Mouse (Mus musculus) heart, adult 18-20 months (tissue): Measurements from ENCODE around the gene C330021F23Rik. TPM values are rescaled to one million over a fixed set of nuclear protein-coding genes. Genes with fewer than 3 reads are reported as not detected.
"Not testable (repeated sequence)": the region's sequence is repeated elsewhere in the genome, so short reads cannot be mapped to it uniquely, and the experiment has no call there.

Experiments used
- DNase-seq, 2 experiments: peaks; one replicate each; pipeline ENCODE4 v3.0.0; 2021 to 2022; ENCODE audit warnings: mixed read lengths in 1 of 2
- long read RNA-seq, 2 experiments: library from polyadenylated mRNA; stranded (forward); transcript quantifications; one replicate each; pipeline ENCODE4 v2.0.0; 2021
- total RNA-seq, 2 experiments: library from RNA; stranded (reverse); gene quantifications; 2 replicates each; pipeline ENCODE4 v1.2.3; 2021

The C330021F23Rik gene
- under 1 TPM; 0.22 to 0.49 TPM for total RNA-seq
- long read RNA-seq, experiment 1: 0 reads
- long read RNA-seq, experiment 2: 0 reads

DNA sequence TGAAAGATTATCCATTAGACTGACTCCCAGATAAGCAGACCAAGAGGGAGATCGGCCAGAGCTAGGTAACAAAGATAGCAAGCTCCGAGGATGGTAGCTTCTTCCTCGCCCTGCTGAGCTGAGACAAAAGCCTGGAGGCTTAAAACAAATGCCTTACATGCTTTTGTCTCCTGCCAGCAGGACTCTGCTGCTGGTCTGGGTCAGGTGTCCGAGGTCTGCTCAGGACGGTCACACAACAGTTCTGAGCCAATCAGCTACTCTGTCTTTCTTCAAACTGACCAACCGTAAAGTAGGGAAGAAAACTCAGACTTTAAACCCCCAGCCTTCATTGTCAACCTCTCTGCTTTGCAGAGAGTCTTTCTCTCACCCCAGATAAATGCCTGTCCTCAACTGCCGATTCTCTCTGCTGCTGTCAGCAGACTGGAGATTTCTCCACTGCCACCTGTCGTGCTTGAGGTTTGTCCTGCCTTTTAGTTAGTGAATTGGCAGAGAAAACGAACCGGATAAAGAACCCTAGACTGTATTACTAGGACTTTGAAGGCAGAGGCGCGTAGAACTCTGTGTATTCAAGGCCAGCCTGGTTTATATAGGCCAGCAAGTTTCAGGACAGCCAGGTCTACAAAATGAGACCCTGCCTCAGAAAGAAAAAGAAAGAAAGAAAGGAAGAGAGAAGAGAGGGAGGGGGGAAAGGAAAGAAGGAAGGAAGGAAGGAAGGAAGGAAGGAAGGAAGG lies at the start of gene C330021F23Rik:
C330021F23Rik (plus strand) TSS at position 350 of the 731 bp plus-strand sequence.
- peak in 1 of 2 experiments; percentile 10 for DNase-seq

DNA sequence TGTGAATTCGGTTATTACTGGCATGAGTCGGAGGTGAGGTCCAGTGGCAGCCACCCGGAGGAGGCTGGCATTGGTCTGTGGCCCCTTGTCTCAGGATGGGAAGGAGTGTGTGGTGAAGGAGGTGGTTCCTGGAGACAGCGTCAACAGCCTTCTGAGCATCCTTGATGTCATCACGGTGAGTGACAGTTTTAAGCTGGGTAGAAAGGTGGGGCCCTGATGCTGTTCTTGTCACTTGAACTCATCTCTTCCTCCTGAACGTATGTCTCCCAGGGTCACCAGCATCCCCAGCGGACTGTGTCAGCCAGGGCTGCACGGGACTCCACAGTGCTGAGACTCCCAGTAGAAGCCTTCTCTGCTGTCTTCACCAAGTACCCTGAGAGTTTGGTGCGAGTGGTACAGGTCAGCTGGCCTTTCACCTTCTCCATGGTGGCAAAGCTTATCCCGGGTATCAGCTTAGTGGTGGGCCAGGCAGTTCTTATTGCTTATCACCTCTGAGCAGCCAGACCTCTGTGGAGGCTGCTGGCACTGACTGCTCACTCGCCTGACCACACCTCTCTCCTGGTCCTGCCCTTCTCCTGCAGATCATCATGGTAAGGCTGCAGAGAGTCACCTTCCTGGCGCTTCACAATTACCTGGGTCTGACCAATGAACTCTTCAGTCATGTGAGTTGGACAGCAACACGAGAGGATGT lies 45.6 kb upstream of the C330021F23Rik start:
- DNase-seq: no peak

DNA sequence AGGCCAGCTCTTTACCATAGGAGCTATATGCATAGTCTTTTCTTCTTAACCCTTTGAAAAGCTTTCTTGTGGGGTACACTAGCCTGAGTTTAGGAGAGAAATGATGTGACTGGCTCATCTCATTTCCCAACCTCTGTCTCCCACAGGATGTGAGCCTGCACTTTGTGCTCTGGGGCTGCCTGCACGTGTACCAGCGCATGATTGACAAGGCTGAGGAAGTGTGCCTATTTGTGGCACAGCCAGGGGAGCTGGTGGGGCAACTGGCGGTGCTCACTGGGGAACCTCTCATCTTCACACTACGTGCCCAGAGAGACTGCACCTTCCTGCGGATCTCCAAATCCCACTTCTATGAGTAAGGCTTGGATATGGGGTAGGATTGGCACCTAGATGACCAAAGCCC lies 37.0 kb upstream of the C330021F23Rik start:
- DNase-seq: no peak

DNA sequence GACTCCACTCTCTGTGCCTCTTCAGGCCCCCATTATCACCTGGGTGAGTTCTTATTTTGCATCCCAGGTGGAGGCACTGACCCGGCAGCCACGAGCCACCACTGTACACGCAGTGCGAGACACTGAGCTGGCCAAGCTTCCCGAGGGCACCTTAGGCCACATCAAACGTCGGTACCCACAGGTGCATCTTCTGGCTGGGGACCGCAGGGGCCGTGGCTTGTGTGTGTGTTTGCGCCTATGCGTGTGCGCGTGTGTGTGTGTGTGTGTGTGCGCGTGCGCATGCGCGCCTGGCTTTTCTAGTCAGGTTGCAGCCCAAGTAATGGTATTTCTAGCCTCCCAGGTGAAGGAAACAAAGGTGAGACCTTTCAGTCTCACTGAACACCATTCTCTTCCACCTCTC lies 35.9 kb upstream of the C330021F23Rik start:
- no peak for DNase-seq

DNA sequence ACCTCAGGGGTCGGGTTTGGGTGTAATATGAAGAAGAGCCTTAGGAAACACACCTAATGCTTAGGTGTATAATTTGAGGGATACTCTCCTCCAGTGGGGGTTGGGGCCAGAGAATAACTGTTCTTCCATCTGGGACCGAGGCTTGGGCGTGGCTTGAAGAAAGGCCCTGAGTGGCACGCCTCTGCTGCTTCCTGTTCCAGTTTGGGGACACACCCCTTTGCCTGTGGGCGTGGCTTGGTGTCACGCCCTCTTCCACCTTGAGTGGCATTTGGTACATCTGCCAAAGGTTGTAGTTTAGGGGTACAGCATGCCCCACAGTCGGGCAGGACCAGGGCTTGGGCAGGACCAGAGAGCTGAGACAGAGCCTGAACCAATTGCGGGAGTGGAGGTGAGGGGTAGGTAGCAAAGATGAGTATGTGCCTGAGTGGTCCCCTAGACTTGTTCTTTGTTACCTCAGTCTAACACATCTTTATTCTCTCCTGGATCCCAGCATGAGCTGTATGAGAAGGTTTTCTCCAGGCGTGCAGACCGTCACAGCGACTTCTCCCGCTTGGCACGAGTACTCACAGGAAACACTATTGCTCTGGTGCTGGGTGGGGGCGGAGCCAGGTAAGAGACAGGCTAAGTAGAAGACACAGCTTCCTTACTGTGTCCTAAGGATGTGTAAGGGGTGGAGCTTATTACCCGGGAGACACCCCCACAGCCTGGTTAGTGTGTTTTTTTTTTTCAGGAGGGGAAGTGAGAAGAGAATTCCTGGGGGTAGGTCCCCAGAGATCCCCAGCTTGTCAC lies 31.5 kb upstream of the C330021F23Rik start:
- DNase-seq: no peak

DNA sequence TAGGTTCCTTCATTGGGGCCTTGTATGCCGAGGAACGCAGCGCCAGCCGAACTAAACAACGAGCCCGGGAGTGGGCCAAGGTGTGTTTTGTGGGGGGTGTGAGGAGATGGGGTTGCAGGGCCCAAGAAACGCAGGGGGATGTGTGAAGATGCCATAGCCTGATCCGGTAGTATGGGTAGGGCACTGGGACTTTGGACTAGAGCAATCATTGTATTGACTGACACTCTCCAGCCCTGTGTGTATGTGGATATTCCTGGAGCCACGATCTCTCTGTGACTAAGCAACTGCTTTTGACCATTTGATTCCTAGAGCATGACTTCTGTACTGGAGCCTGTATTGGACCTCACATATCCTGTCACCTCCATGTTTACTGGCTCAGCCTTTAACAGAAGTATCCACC lies 30.9 kb upstream of the C330021F23Rik start:
- no peak for DNase-seq

DNA sequence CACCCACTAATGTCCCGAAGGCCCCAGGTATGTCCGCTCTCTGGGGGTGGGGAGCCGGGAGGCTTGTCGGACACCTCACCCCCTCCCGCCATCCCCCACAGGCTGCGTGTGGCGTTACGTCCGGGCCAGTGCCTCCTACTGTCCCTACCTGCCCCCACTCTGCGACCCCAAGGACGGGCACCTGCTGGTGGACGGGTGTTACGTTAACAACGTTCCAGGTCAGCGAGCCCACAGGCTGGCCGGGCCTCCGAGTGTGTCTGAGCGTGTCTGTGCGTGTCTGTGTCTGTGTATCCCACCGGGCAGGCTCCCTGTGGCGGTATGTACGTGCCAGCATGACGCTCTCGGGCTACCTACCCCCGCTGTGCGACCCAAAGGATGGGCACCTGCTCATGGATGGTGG lies 30.1 kb upstream of the C330021F23Rik start:
- DNase-seq: no peak

DNA sequence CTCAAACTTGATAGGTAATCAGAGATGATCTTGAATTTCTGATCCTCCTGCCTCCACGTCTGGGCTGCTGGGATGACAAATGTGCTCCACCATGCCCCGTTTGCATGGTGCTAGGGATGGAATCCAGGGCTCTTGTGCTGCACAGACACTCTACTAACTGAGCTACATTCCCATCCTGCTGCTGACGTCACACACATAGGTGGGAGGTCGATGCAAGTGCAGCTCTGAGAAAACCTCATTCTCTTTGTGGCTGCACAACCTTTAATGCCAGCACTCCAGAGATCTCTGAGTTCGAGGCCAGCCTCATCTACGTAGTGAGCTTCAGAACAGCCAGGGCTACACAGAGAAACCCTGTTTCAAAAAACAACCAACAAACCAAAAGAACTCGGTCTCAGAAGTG lies 28.6 kb upstream of the C330021F23Rik start:
- no peak for DNase-seq

DNA sequence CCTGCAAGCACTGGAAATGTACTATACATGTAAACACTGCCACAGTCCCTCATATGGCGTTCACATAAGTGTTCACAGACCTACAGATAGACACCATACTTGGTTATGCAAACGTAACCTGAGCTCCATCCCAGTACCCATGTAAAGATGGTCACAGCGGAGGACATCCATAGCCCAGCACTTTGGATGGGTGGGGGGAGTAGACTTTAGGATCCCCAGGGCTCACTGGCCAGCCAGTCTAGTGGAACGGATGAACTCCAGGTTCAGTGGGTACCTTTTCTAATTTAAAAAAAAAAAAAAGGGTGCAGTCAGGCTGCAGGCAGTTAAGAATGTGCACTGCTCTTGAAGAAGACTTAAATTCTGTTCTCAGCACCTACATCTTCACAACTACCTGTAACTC lies 27.7 kb upstream of the C330021F23Rik start:
- no peak for DNase-seq

DNA sequence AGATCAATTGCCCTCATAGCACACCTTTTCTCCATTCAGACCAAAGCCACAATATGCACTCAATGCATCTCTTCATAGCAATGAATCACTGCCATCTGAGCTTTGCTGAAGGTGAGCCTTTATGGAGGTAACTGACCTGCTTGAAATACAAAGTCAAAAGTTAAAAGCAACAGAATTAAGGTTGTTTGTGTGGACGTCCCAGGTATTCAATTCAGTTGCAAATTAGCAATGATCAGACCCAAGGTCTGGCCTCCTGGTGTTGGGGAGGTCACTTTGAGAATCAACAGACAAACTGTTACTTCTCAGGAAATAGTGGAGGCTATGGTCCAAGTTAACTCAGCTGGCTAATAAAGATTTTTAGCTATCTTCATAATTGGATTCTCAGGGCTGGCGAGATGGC lies 21.3 kb upstream of the C330021F23Rik start:
- DNase-seq: no peak

DNA sequence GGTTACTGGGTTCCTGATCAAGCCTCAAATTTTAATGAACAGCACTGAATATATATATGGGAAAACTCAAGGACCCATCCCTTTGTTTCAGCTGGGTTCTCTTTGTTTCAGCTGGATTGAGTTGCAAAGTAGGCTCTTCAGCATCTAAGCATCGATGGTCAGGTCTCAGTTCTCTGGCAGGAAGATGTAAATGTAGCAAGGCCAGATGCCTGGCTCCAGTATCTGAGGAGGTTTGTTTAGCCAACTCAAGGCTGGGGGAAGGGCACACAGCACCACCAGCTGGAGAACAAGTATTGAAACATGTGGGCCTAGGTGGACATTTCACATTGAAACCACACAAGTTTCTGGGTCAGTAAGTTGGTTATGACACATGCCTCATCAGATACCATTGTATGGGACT lies 15.6 kb upstream of the C330021F23Rik start:
- DNase-seq: no peak

DNA sequence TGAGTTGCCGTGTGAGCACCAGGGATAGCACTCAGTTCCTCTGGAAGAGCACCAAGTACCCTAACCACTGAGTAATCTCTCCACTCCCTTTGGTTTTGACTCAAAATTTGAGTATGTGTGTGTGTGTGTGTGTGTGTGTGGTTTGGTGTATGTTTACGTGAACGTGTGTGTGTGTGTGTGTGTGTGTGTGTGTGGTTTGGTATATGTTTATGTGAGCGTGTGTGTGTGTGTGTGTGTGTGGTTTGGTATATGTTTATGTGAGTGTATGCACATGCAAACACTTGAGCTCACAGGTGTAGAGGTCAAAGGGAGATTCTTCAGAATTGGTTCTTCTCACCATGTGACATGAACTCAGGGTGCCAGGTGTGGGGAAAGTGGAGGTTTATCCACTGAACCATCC lies 11.7 kb upstream of the C330021F23Rik start:
- no peak for DNase-seq

DNA sequence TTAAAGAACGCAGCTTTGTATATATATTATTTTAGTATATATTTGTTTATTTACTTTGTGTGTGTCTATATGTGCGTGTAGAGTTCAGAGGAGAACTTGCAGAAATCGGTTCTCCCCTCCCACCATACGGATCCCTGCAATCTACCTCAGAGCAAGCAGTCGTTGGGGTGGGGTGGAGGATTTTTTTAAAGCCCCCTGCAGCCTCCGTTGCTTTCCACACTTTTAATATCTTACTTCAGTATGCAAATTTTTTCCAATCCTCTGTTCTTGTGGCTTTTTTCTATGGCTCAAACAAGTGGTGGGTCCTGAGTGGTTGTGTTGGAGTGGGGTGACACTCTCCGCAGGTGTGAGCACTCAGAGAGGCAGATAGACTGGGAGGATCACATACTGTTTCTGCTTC lies 588 bp downstream of the C330021F23Rik start:
- DNase-seq: no peak

DNA sequence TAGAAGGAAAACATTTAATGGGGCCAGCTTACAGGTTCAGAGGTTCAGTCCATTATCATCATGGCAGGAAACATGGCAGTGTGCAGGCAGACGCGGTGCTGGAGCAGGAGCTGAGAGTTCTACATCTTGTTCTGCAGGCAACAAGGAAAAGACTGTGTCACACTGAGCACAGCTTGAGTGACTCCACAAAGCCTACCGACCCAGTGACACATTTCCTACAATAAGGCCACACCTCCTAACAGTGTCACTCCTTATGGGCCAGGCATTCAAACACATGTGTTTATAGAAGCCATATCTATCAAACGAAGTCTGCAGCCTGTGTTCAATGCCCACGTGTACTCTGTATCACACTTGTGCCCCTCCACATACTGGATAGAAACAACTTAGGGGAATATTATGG lies 2.0 kb downstream of the C330021F23Rik start:
- DNase-seq: no peak

DNA sequence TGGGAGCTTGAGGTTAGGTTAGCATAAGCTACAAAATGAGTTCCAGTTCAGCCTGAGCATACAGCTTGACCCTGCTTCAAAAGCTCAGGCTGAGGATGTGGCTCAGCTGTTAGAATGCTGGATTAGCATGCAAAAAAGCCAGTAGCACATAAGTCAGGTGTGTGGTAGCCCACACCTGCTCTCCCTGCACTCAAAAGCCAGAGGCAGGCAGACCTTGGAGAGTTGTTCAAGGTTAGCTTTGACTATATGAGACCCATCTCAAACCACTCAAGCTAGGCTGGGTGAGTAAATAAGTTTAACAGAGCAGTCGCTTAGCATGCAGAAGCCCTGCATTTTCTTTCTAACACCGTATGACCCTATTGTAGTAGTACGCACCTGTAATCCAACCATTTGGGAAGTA lies 6.8 kb downstream of the C330021F23Rik start:
- DNase-seq: no peak

DNA sequence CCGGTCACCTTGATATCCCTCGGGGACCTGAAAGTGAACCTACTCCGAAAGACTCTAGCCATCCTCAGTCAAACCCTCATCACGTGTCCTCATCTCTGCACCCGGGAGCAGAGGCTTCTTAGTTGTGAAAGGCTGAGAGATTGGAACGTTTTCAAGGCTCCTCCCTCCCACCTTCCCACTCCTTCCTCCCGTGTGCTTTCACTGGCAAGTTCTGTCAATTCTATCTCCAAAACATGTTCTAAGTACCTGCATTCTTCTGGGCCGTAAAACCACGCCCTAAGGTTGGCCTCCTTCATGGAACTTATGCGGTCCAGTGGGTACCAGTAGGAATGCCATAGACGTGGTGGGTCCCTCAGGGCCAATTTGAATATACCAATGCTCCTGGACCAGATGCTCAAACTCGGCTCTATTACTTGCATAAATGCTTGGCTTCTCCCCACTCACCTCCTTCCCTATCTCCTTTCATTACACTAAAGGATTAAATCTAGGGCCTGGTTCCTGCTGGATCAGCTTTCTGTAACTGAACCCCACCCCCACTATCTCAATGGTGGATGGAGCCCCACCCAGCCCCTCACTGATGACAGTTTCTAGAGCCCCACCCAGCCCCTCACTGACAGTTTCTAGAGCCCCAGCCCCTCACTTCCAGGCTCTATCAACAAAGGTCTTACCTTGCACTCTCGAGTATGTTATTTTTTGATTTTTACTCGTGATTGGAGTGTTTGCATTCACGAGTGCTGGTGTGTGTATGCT lies 8.6 kb downstream of the C330021F23Rik start:
- DNase-seq: no peak

DNA sequence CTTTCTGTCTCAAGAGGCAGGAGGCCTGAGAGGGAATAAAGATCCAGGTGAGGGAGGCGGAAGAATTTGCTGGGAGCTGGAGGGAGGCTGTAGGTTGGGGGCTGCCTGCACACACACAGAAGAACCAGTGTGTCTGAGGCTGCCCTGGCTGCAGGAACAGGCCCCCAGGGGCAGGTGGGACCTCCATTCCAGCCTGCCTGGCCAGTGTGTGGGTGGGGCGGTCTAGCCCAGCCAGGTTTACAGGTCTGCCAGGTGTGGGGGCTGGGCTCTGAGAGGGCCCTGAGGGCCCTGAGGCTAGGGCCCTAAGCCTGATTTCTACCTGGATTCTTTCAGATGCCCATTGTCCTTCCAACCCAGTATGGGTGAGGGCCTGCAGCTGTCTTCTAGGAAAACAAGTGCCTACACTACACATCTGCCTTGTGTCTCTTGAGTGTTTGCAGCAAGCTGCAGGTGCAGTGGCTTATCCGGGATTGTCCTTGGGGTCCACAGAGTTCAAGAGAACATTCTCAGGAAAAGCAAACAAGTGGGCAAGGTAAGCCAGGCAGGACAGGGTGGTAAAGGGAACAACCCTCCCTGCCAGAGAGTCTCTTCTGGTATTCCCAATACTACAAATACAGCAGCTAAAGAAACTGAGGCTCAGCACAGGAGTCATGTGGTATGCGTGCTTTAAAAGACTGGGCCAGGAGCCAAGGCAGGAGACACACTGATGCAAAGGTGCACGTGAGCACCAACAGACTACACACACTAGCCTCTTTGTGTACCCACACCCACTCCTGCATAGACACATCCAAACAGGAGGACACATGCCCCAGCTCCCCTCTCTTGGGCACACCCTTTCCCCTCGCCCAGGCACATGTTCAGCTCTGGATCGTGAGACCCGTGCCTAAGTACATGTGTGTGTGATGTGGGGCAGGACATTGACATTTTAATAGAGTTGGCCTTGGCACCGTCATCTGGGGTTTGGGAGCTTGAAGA lies 11.9 kb downstream of the C330021F23Rik start:
- no peak for DNase-seq

DNA sequence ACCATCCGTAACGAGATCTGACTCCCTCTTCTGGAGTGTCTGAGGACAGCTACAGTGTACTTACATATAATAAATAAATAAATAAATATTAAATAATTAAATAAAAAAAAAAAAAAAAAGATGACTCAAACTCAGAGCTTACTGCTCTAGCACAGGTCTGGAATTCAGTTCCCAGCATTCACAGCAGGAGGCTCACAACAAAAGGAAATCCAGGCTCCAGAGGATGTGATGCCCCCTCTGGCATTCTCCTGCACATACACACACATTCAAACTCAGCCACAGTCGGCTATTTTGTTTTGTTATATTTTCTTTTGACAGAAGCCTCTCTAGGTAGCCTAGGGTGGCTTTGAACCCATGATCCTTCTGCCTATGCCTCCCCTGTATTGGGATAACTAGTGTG lies 14.2 kb downstream of the C330021F23Rik start:
- not testable (repeated sequence) for DNase-seq

DNA sequence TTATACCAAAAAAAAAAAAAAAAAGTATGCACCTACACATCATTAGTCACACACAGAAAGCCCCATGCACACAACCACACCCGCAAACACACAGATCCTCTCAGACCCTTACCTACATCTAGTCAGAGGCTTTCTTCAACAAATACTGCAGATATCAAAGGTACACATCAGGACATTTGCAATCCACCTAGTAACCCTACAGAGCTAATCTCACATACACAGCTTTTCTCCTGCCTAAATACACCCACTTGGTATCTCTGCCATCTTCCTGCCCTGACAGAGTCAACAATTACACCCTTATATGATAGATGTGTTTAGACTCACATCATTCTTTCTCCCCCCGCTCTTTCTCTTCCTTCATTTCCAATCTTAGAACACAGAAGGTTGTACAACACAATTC lies 18.7 kb downstream of the C330021F23Rik start:
- DNase-seq: no peak

DNA sequence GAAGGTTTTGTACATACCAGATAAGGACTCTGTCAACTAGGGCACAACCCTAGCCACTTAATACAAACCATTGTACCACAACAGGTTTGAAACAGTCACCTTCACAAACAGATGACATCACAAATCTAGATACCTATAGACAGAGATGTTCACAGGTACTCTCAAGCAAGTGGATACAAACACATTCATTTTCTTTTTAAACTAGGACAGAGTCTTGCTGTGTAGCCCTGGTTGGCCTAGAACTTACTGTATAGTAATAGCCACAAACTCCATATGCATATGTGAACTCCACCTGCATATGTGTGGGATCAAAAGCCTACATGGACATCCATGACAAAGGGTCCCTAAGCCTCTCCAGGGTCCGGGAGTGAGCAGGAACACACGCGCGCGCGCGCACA lies 19.2 kb downstream of the C330021F23Rik start, which contains the start of gene Camsap3:
Camsap3 (plus strand) TSS at position 301 of the 398 bp plus-strand sequence.
- no peak for DNase-seq
